In genomic region chr16:16485523-16486043, GRCm38 (mm10) we compare ENCODE assay signal across 29 mouse cellular contexts.
A peak's percentile ranks its signal among the peaks of the same experiment; 100 is the strongest.
DNase-seq lines count a peak whose midpoint lies in the region; ATAC-seq and TF ChIP-seq lines count a peak whose summit lies in the region.
"Had no signal": no experiment of that assay in that cellular context is flagged by ENCODE, and none has a peak within 500 bp of the region (broad histone marks: within the 10 kb centered on the region; RNA-seq: fewer than 3 reads in every experiment).

No protein-coding gene starts in this region.

- WGBS in intestine, embryonic 14.5 days: 58% methylated on average over 1 of the region's 1 CpGs
- 27% methylated on average over 1 of the region's 1 CpGs for WGBS in intestine, postnatal 0 days
- 48% methylated on average over 1 of the region's 1 CpGs for WGBS in stomach, embryonic 15.5 days

- H3K4me1 ChIP-seq in intestine, embryonic 14.5 days (replicated peaks; ENCODE audit: control insufficient read depth, insufficient read depth, low read length): peaks cover 4% of the 10 kb centered on the region
- no peaks in the 10 kb centered on the region; the same call in 1 of the 2 replicates for H3K4me1 ChIP-seq in intestine, postnatal 0 days (replicated peaks; ENCODE audit: control insufficient read depth, insufficient read depth, low read length)
- 0 out of 2 replicates have a peak, but pooled peaks cover 3% of the 10 kb centered on the region for H3K4me1 ChIP-seq in stomach, embryonic 15.5 days
- H3K4me1 ChIP-seq: embryonic facial prominence, embryonic 10.5 days; embryonic facial prominence, embryonic 13.5 days; forebrain, embryonic 12.5 days; forebrain, embryonic 15.5 days; heart, embryonic 12.5 days; heart, embryonic 15.5 days had no signal

- no peak overlapping the region for H3K4me3 ChIP-seq in intestine, embryonic 14.5 days (ENCODE audit: low read depth, low read length)
- no peak overlapping the region for H3K4me3 ChIP-seq in intestine, postnatal 0 days (ENCODE audit: low read depth, low read length)
- no peak overlapping the region for H3K4me3 ChIP-seq in stomach, embryonic 15.5 days (replicated peaks)
- no peak overlapping the region for H3K4me3 ChIP-seq in gastrocnemius, adult 2 months
- H3K4me3 ChIP-seq: embryonic facial prominence, embryonic 10.5 days; embryonic facial prominence, embryonic 13.5 days; erythroblast, embryonic 14.5 days; forebrain, embryonic 12.5 days; forebrain, embryonic 15.5 days; heart, embryonic 12.5 days; heart, embryonic 15.5 days had no signal

- H3K27ac ChIP-seq in intestine, embryonic 14.5 days (ENCODE audit: low read depth): no peak overlapping the region
- no peak overlapping the region for H3K27ac ChIP-seq in intestine, postnatal 0 days (ENCODE audit: low read depth, low read length)
- H3K27ac ChIP-seq in stomach, embryonic 15.5 days: peak overlapping the region; percentile 22; the same call in 1 of the 2 replicates
- no peak overlapping the region for H3K27ac ChIP-seq in gastrocnemius, adult 2 months
- H3K27ac ChIP-seq: embryonic facial prominence, embryonic 10.5 days; embryonic facial prominence, embryonic 13.5 days; forebrain, embryonic 12.5 days; forebrain, embryonic 15.5 days; heart, embryonic 15.5 days; hindbrain, embryonic 14.5 days; hindbrain, postnatal 0 days had no signal

- H3K36me3 ChIP-seq in intestine, embryonic 14.5 days (ENCODE audit: control insufficient read depth, insufficient read depth, low read length): peaks cover 8% of the 10 kb centered on the region; the same call in 1 of the 2 replicates
- peaks cover 8% of the 10 kb centered on the region; the same call in 1 of the 2 replicates for H3K36me3 ChIP-seq in intestine, postnatal 0 days (ENCODE audit: control insufficient read depth, insufficient read depth)
- H3K36me3 ChIP-seq in stomach, embryonic 15.5 days: no peaks in the 10 kb centered on the region
- H3K36me3 ChIP-seq: embryonic facial prominence, embryonic 13.5 days had no signal

- TF ChIP-seq CTCF in intestine, postnatal 0 days (IDR thresholded peaks at IDR 0.05; ENCODE audit: low read depth): no peak
- TF ChIP-seq CTCF in gastrocnemius, adult 2 months (IDR thresholded peaks at IDR 0.05): no peak

- peak; percentile 85 for ATAC-seq in intestine, embryonic 14.5 days (replicated peaks; ENCODE audit: low FRiP score, low TSS enrichment, low read depth)
- peak; percentile 98 for ATAC-seq in intestine, postnatal 0 days
- peak; percentile 75 for ATAC-seq in stomach, embryonic 15.5 days (ENCODE audit: insufficient read depth, low FRiP score, low read depth)
- ATAC-seq: CD4-positive, CD25-positive, alpha-beta regulatory T cell, adult 4 months; forebrain, embryonic 15.5 days; hindbrain, postnatal 0 days; inflammation-experienced regulatory T-cells, adult 6 months had no signal

- no peaks in the 10 kb centered on the region for H3K27me3 ChIP-seq in intestine, embryonic 14.5 days (replicated peaks; ENCODE audit: control insufficient read depth, insufficient read depth, low read length)
- H3K27me3 ChIP-seq in intestine, postnatal 0 days (replicated peaks; ENCODE audit: control insufficient read depth, insufficient read depth, low read length): no peaks in the 10 kb centered on the region
- no peaks in the 10 kb centered on the region for H3K27me3 ChIP-seq in stomach, embryonic 15.5 days (replicated peaks)
- H3K27me3 ChIP-seq: embryonic facial prominence, embryonic 13.5 days; forebrain, embryonic 12.5 days; forebrain, embryonic 15.5 days; heart, embryonic 12.5 days; heart, embryonic 15.5 days had no signal

- no peak overlapping the region for H3K4me2 ChIP-seq in intestine, embryonic 14.5 days (ENCODE audit: low read length)
- H3K4me2 ChIP-seq in intestine, postnatal 0 days (replicated peaks; ENCODE audit: low read depth): no peak overlapping the region
- no peak overlapping the region for H3K4me2 ChIP-seq in stomach, embryonic 15.5 days
- H3K4me2 ChIP-seq: embryonic facial prominence, embryonic 13.5 days; forebrain, embryonic 12.5 days; forebrain, embryonic 15.5 days; heart, embryonic 12.5 days; heart, embryonic 15.5 days; hindbrain, embryonic 14.5 days had no signal

- no peaks in the 10 kb centered on the region for H3K9me3 ChIP-seq in intestine, embryonic 14.5 days (ENCODE audit: control insufficient read depth, low read length)
- no peaks in the 10 kb centered on the region for H3K9me3 ChIP-seq in intestine, postnatal 0 days (ENCODE audit: control insufficient read depth)
- no peaks in the 10 kb centered on the region for H3K9me3 ChIP-seq in stomach, embryonic 15.5 days
- H3K9me3 ChIP-seq: embryonic facial prominence, embryonic 10.5 days; embryonic facial prominence, embryonic 13.5 days; forebrain, embryonic 12.5 days; forebrain, embryonic 15.5 days; heart, embryonic 12.5 days; heart, embryonic 15.5 days had no signal

- intact Hi-C loops in heart, postnatal 14 days (cut with DNase I): no loop called here
- intact Hi-C loops in gastrocnemius, adult 2 months (cut with DNase I): no loop called here

- no peak overlapping the region for H3K9ac ChIP-seq in intestine, embryonic 14.5 days (ENCODE audit: low read length)
- H3K9ac ChIP-seq in intestine, postnatal 0 days (ENCODE audit: low read depth, low read length): no peak overlapping the region
- H3K9ac ChIP-seq in stomach, embryonic 15.5 days: no peak overlapping the region
- H3K9ac ChIP-seq: embryonic facial prominence, embryonic 13.5 days; forebrain, embryonic 12.5 days; forebrain, embryonic 15.5 days; heart, embryonic 12.5 days; heart, embryonic 15.5 days; hindbrain, embryonic 14.5 days had no signal

- no peak for DNase-seq in intestine, embryonic 14.5 days (ENCODE audit: low spot score)
- DNase-seq in adrenal gland, adult 8-10 months: no peak
- no peak for DNase-seq in heart, postnatal 14 days
- no peak for DNase-seq in gastrocnemius, adult 2 months
- no peak for DNase-seq in T-cell, adult 2 months (ENCODE audit: low spot score)
- DNase-seq: adrenal gland, adult 2 months; adrenal gland, postnatal 25 days; cerebellum, adult 11-12 months; cerebellum, adult 8-10 months; cerebellum, postnatal 10 days; cerebellum, postnatal 36 days; embryo, embryonic 11 days; gastrocnemius, postnatal 25 days; heart, adult 18-20 months; heart, postnatal 10 days; heart, postnatal 4 days had no signal
